Mouse (Mus musculus): Measurements from ENCODE around the gene Mrpl12.

DNA sequence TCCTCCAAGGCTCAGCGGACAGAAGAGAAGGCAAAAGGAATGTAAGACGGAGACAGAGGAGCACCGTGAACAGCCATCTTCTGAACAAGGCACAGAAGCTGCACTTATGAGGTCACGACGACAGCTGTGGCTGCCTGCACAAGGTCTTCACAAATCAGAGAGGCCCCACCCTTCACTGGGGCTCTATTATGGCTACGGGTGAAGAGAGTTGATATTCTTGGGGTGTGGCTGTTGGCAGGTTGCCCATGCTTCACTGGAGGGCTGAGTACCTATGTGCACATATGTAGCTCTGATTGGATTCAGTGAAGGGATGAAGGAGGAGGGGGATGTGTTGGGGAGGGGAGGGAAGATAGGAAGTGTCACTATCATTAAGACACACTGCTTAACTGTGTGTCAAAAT lies 34.1 kb downstream of the Mrpl12 start:
- no peak for TF ChIP-seq CTCF (IDR thresholded peaks at IDR 0.05; ENCODE audit: low read depth)
- no peak for TF ChIP-seq EP300 (IDR thresholded peaks at IDR 0.05; ENCODE audit: low read depth)
